Mouse (Mus musculus): ENCODE results near the gene Mapkbp1.

DNA sequence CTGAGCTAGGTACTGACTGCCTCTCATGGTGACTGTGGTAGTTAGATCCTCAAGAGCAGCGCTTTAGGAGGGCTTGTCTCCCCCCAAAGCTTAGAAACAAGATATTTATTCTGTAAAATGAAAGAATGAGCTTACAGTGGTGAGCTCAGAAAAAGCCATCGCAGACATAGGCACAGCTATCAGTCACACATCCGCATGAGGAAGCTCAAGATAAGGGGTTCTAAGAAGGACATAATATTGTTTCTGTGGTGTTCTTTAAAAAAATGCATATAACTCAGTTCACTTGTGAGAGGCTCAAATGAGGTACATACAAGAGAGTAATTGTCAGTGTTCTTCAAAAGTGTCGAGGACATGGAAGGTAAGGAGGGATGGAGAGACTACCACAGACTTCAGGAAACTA, 43.4 kb downstream of the Mapkbp1 start:
- TF ChIP-seq CTCF (IDR thresholded peaks at IDR 0.05; ENCODE audit: extremely low read depth, insufficient read depth, insufficient read length, insufficient replicate concordance) (no peak), POLR2A (IDR thresholded peaks at IDR 0.05; ENCODE audit: low read depth, low read length) (no peak)

Measured in spleen, adult 2 months (tissue).